Mouse (Mus musculus): ENCODE results near the gene D630045J12Rik. TPM values are rescaled to one million over a fixed set of nuclear protein-coding genes. Genes with fewer than 3 reads are reported as not detected.
A peak's percentile ranks its signal among the peaks of the same experiment; 100 is the strongest.

Gene D630045J12Rik
- polyA plus RNA-seq, 1 experiment from 2014 or later = 3.5 TPM

- Histone ChIP-seq H3K27me3 (replicated peaks) (no peaks in the 10 kb centered on the region), H3K4me2 (no peak overlapping the region), H3K9ac (no peak overlapping the region), H3K4me1 (no peaks in the 10 kb centered on the region), H3K9me3 (no peaks in the 10 kb centered on the region), H3K36me3 (no peaks in the 10 kb centered on the region), H3K27ac (no peak overlapping the region), H3K4me3 (replicated peaks) (no peak overlapping the region)
- WGBS = 87% methylated on average over 5 of the region's 5 CpGs
- ATAC-seq (ENCODE audit: insufficient read depth, low FRiP score, low read depth) = no peak
Observed at GRCm38 (mm10) chr6:38108449-38108848, 145.4 kb downstream of the D630045J12Rik start.

- H3K9me3 ChIP-seq = no peaks in the 10 kb centered on the region
- no peak overlapping the region for H3K4me3 ChIP-seq (replicated peaks)
- H3K27ac ChIP-seq = no peak overlapping the region
- WGBS = 81% methylated on average over 9 of the region's 9 CpGs
- H3K27me3 ChIP-seq (replicated peaks) = no peaks in the 10 kb centered on the region
- no peak overlapping the region for H3K4me2 ChIP-seq
- H3K36me3 ChIP-seq = no peaks in the 10 kb centered on the region
- H3K9ac ChIP-seq = no peak overlapping the region
- no peaks in the 10 kb centered on the region for H3K4me1 ChIP-seq
- ATAC-seq (ENCODE audit: insufficient read depth, low FRiP score, low read depth) = no peak
Observed at GRCm38 (mm10) chr6:38105924-38106323, 147.9 kb downstream of the D630045J12Rik start.

- no peak overlapping the region for H3K4me3 ChIP-seq (replicated peaks)
- WGBS = 52% methylated on average over 6 of the region's 6 CpGs
Observed at GRCm38 (mm10) chr6:38103775-38104174, 150.0 kb downstream of the D630045J12Rik start.

GRCm38 (mm10) chr6:38102216-38102795 lies 151.5 kb downstream of the D630045J12Rik start:
- Histone ChIP-seq H3K36me3 (no peaks in the 10 kb centered on the region), H3K4me3 (replicated peaks) (no peak overlapping the region), H3K4me1 (no peaks in the 10 kb centered on the region), H3K9me3 (no peaks in the 10 kb centered on the region), H3K27ac (no peak overlapping the region), H3K9ac (no peak overlapping the region), H3K4me2 (no peak overlapping the region), H3K27me3 (replicated peaks) (no peaks in the 10 kb centered on the region)
- WGBS = 80% methylated on average over 7 of the region's 7 CpGs
- ATAC-seq (ENCODE audit: insufficient read depth, low FRiP score, low read depth) = no peak

More at GRCm38 (mm10) chr6:38103775-38104174, 150.0 kb downstream of the D630045J12Rik start:
- ATAC-seq (ENCODE audit: insufficient read depth, low FRiP score, low read depth) = no peak
- H3K9me3 ChIP-seq = no peaks in the 10 kb centered on the region
- H3K4me2 ChIP-seq = no peak overlapping the region
- H3K36me3 ChIP-seq = no peaks in the 10 kb centered on the region
- no peaks in the 10 kb centered on the region for H3K27me3 ChIP-seq (replicated peaks)
- no peak overlapping the region for H3K27ac ChIP-seq
- no peaks in the 10 kb centered on the region for H3K4me1 ChIP-seq
- H3K9ac ChIP-seq = no peak overlapping the region

GRCm38 (mm10) chr6:38096961-38097370 lies 156.8 kb downstream of the D630045J12Rik start:
- 45% methylated on average over 5 of the region's 5 CpGs for WGBS
- no peak overlapping the region for H3K9ac ChIP-seq
- ATAC-seq (ENCODE audit: insufficient read depth, low FRiP score, low read depth) = peak; percentile 95
- no peaks in the 10 kb centered on the region for H3K4me1 ChIP-seq
- H3K9me3 ChIP-seq = no peaks in the 10 kb centered on the region
- no peaks in the 10 kb centered on the region; the same call in 1 of the 2 replicates for H3K36me3 ChIP-seq
- H3K27me3 ChIP-seq (replicated peaks) = no peaks in the 10 kb centered on the region
- 0 out of 2 replicates have a peak overlapping the region, but pooled peaks have one; percentile 5 for H3K4me2 ChIP-seq
- H3K4me3 ChIP-seq (replicated peaks) = no peak overlapping the region; the same call in 1 of the 2 replicates
- H3K27ac ChIP-seq = peak overlapping the region; percentile 86

- Histone ChIP-seq H3K4me1 (no peaks in the 10 kb centered on the region), H3K9me3 (no peaks in the 10 kb centered on the region), H3K4me2 (no peak overlapping the region), H3K27ac (no peak overlapping the region), H3K36me3 (no peaks in the 10 kb centered on the region; the same call in 1 of the 2 replicates), H3K4me3 (replicated peaks) (no peak overlapping the region), H3K9ac (no peak overlapping the region), H3K27me3 (replicated peaks) (no peaks in the 10 kb centered on the region)
- 81% methylated on average over 10 of the region's 10 CpGs for WGBS
- ATAC-seq (ENCODE audit: insufficient read depth, low FRiP score, low read depth) = no peak
Observed at GRCm38 (mm10) chr6:38094701-38095100, 159.1 kb downstream of the D630045J12Rik start.

- no peak for ATAC-seq (ENCODE audit: insufficient read depth, low FRiP score, low read depth)
- WGBS = 88% methylated on average over 8 of the region's 8 CpGs
- Histone ChIP-seq H3K4me1 (no peaks in the 10 kb centered on the region), H3K9me3 (no peaks in the 10 kb centered on the region), H3K36me3 (no peaks in the 10 kb centered on the region; the same call in 1 of the 2 replicates), H3K4me3 (replicated peaks) (no peak overlapping the region), H3K4me2 (no peak overlapping the region), H3K27me3 (replicated peaks) (no peaks in the 10 kb centered on the region), H3K27ac (no peak overlapping the region), H3K9ac (no peak overlapping the region)
Observed at GRCm38 (mm10) chr6:38092539-38092938, 161.3 kb downstream of the D630045J12Rik start.

- Histone ChIP-seq H3K27me3 (replicated peaks) (no peaks in the 10 kb centered on the region), H3K9me3 (no peaks in the 10 kb centered on the region), H3K4me3 (replicated peaks) (no peak overlapping the region), H3K4me2 (no peak overlapping the region), H3K27ac (no peak overlapping the region), H3K36me3 (no peaks in the 10 kb centered on the region; the same call in 1 of the 2 replicates), H3K4me1 (no peaks in the 10 kb centered on the region), H3K9ac (no peak overlapping the region)
- ATAC-seq (ENCODE audit: insufficient read depth, low FRiP score, low read depth) = peak; percentile 31; the same call in 1 of the 2 replicates
- WGBS = 68% methylated on average over 9 of the region's 9 CpGs
Observed at GRCm38 (mm10) chr6:38087242-38088026, 166.4 kb downstream of the D630045J12Rik start.

- WGBS = 33% methylated on average over 4 of the region's 4 CpGs
Observed at GRCm38 (mm10) chr6:38083204-38083603, 170.6 kb downstream of the D630045J12Rik start.

GRCm38 (mm10) chr6:38081727-38082341 lies 172.0 kb downstream of the D630045J12Rik start:
- WGBS = 43% methylated on average over 11 of the region's 11 CpGs
- Histone ChIP-seq H3K4me3 (replicated peaks) (no peak overlapping the region), H3K4me1 (peaks cover 8% of the 10 kb centered on the region; the same call in 1 of the 2 replicates), H3K4me2 (no peak overlapping the region), H3K36me3 (no peaks in the 10 kb centered on the region), H3K9ac (no peak overlapping the region), H3K9me3 (no peaks in the 10 kb centered on the region), H3K27ac (0 out of 2 replicates have a peak overlapping the region, but pooled peaks have one; percentile 21), H3K27me3 (replicated peaks) (no peaks in the 10 kb centered on the region)
- no peak for ATAC-seq (ENCODE audit: insufficient read depth, low FRiP score, low read depth)

More at GRCm38 (mm10) chr6:38083204-38083603, 170.6 kb downstream of the D630045J12Rik start:
- peaks cover 8% of the 10 kb centered on the region; the same call in 1 of the 2 replicates for H3K4me1 ChIP-seq
- no peak overlapping the region for H3K4me3 ChIP-seq (replicated peaks)
- no peak overlapping the region for H3K9ac ChIP-seq
- no peaks in the 10 kb centered on the region for H3K27me3 ChIP-seq (replicated peaks)
- no peak for ATAC-seq (ENCODE audit: insufficient read depth, low FRiP score, low read depth)
- H3K27ac ChIP-seq = no peak overlapping the region
- H3K9me3 ChIP-seq = no peaks in the 10 kb centered on the region
- no peak overlapping the region for H3K4me2 ChIP-seq
- no peaks in the 10 kb centered on the region for H3K36me3 ChIP-seq

GRCm38 (mm10) chr6:38080364-38080763 lies 173.4 kb downstream of the D630045J12Rik start:
- 54% methylated on average over 4 of the region's 4 CpGs for WGBS
- no peaks in the 10 kb centered on the region for H3K9me3 ChIP-seq
- no peak overlapping the region for H3K27ac ChIP-seq
- no peaks in the 10 kb centered on the region for H3K36me3 ChIP-seq
- H3K4me3 ChIP-seq (replicated peaks) = no peak overlapping the region
- no peaks in the 10 kb centered on the region for H3K27me3 ChIP-seq (replicated peaks)
- ATAC-seq (ENCODE audit: insufficient read depth, low FRiP score, low read depth) = no peak
- H3K4me1 ChIP-seq = peaks cover 8% of the 10 kb centered on the region; the same call in 1 of the 2 replicates
- no peak overlapping the region for H3K4me2 ChIP-seq
- H3K9ac ChIP-seq = no peak overlapping the region

- H3K27ac ChIP-seq = no peak overlapping the region
- no peaks in the 10 kb centered on the region for H3K27me3 ChIP-seq (replicated peaks)
- no peaks in the 10 kb centered on the region for H3K9me3 ChIP-seq
- no peaks in the 10 kb centered on the region for H3K4me1 ChIP-seq
- H3K9ac ChIP-seq = no peak overlapping the region
- H3K36me3 ChIP-seq = no peaks in the 10 kb centered on the region
- 87% methylated on average over 3 of the region's 3 CpGs for WGBS
- ATAC-seq (ENCODE audit: insufficient read depth, low FRiP score, low read depth) = no peak
- H3K4me2 ChIP-seq = no peak overlapping the region
- no peak overlapping the region for H3K4me3 ChIP-seq (replicated peaks)
Observed at GRCm38 (mm10) chr6:38073592-38073991, 180.2 kb downstream of the D630045J12Rik start.
